Mouse (Mus musculus) liver, adult 2 months (tissue): ENCODE results near the gene Olfr1500.
A peak's percentile ranks its signal among the peaks of the same experiment; 100 is the strongest.

Source experiments
- CTCF ChIP-seq: fragments of 200-500 bp; IDR thresholded peaks from 2 replicates; pipeline ENCODE4 v1.5.1; 2011; ENCODE audit warnings: low read depth, low read length, control low read depth
- POLR2A ChIP-seq: fragments of 200-500 bp; IDR thresholded peaks from 2 replicates; pipeline ENCODE4 v1.6.1; 2011; ENCODE audit warnings: low read length, control low read depth; ENCODE audit not compliant: insufficient read depth; ENCODE audit errors: extremely low read depth

- peak; percentile 8; the same call in 1 of the 2 replicates for TF ChIP-seq CTCF
- TF ChIP-seq POLR2A: no peak
Measured at GRCm38 (mm10) chr19:13812823-13813222, 17.5 kb downstream of the Olfr1500 start.
